Mouse (Mus musculus): Measurements from ENCODE around the gene Yod1. TPM values are rescaled to one million over a fixed set of nuclear protein-coding genes. Genes with fewer than 3 reads are reported as not detected.

The Yod1 gene
- polyA plus RNA-seq, 1 experiment from 2014 or later = 10.2 TPM

DNA sequence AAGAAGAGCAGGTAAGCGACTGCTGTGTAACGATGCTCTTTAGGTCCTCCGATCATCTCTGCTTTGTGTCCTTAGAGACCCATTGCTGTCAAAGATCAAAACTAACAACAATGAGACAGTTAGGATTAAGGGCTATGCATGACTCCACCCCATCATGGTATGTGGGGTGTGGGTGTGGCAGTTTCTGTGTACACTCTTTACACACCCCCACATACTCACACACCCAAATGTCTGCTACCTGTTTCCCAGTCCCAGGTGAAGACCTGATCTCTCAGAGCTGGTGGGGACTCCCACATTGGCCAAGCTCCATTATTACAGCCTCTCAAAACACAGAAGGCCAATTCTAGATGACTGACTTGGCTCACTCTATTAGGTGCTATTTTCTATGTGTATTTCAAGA lies 28.5 kb downstream of the Yod1 start:
- no peak overlapping the region for H3K9ac ChIP-seq
- peak; percentile 42; the same call in 1 of the 2 replicates for ATAC-seq
- no peaks in the 10 kb centered on the region for H3K27me3 ChIP-seq (replicated peaks)
- no peaks in the 10 kb centered on the region for H3K9me3 ChIP-seq
- no peaks in the 10 kb centered on the region for H3K36me3 ChIP-seq
- H3K4me3 ChIP-seq (replicated peaks) = no peak overlapping the region
- WGBS = 99% methylated on average over 3 of the region's 3 CpGs
- no peak overlapping the region for H3K4me2 ChIP-seq (replicated peaks)
- H3K27ac ChIP-seq = no peak overlapping the region
- H3K4me1 ChIP-seq (replicated peaks) = peaks cover 10% of the 10 kb centered on the region; the same call in 1 of the 2 replicates

DNA sequence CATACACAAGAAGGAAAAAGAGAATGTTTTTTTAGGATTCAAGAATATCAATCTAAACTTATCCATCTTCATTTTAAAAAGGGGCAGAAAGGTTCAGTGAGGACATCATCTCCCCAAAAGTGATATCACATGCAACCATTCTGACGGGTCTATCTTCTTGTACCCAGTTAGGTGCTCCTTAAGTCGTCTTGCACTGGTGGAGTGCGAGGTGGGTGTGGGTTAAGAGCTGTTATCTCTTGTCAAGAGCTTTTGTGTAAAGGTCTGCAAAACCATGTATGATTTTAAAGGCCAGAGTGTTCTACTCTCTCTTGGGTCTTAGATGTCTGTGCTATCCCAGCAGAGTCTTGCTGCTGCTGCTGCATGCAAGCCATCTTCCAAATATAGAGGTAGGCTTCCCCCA lies 29.7 kb downstream of the Yod1 start:
- Histone ChIP-seq H3K4me1 (replicated peaks) (no peaks in the 10 kb centered on the region; the same call in 1 of the 2 replicates), H3K27ac (no peak overlapping the region), H3K9ac (no peak overlapping the region), H3K36me3 (no peaks in the 10 kb centered on the region), H3K27me3 (replicated peaks) (no peaks in the 10 kb centered on the region), H3K4me2 (replicated peaks) (no peak overlapping the region), H3K4me3 (replicated peaks) (no peak overlapping the region), H3K9me3 (no peaks in the 10 kb centered on the region)
- no peak for ATAC-seq
- WGBS = 75% methylated on average over 3 of the region's 3 CpGs

DNA sequence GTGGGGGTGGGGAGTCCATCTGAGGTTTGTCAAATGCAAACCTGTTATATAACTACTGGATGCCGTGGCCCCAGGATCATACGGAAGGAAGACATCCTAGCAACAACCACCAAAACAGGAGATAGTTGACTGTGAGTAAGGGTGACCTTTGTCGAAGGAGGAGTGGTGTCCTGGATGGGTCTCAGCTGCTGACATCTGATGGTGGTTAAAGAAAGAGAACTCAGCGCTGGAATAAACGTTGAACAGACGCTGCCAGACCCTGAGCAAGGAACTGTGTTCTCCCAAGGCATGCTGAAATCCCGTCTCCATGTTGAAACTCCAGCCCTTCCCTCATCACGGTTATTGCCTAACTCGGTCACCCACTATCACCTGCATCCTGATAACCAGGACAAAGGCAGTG lies 42.6 kb downstream of the Yod1 start:
- H3K4me1 ChIP-seq (replicated peaks) = 0 out of 2 replicates have a peak, but pooled peaks cover 3% of the 10 kb centered on the region
- no peak overlapping the region for H3K27ac ChIP-seq
- H3K9ac ChIP-seq = no peak overlapping the region
- H3K4me2 ChIP-seq (replicated peaks) = no peak overlapping the region
- H3K36me3 ChIP-seq = no peaks in the 10 kb centered on the region
- no peaks in the 10 kb centered on the region for H3K27me3 ChIP-seq (replicated peaks)
- no peaks in the 10 kb centered on the region for H3K9me3 ChIP-seq
- no peak for ATAC-seq
- 47% methylated on average over 9 of the region's 9 CpGs for WGBS
- H3K4me3 ChIP-seq (replicated peaks) = no peak overlapping the region

DNA sequence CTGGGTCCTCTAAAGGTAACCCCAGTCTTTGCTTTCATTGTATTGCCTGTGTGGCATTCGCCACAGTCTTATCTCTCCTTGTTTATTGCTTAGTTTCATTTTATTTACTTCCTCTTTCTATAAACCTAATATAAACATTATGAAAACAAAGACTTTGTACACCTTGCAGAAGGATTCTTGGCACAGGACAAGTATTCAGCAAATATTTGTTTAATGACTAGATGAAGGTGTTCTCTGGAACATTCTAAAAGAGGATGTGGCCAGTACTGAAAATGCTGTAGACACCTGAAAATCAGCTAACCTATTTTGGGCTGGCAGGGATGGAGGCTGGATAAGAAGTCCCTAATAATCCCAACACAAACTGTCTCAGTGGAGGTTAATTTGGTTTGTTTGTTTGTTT lies 44.5 kb downstream of the Yod1 start:
- H3K4me2 ChIP-seq (replicated peaks) = no peak overlapping the region
- H3K36me3 ChIP-seq = no peaks in the 10 kb centered on the region
- no peak overlapping the region for H3K9ac ChIP-seq
- no peak for ATAC-seq
- H3K27me3 ChIP-seq (replicated peaks) = no peaks in the 10 kb centered on the region
- H3K4me3 ChIP-seq (replicated peaks) = no peak overlapping the region
- no peak overlapping the region for H3K27ac ChIP-seq
- no peaks in the 10 kb centered on the region for H3K9me3 ChIP-seq
- H3K4me1 ChIP-seq (replicated peaks) = 0 out of 2 replicates have a peak, but pooled peaks cover 3% of the 10 kb centered on the region
- 59% methylated on average over 1 of the region's 1 CpGs for WGBS

DNA sequence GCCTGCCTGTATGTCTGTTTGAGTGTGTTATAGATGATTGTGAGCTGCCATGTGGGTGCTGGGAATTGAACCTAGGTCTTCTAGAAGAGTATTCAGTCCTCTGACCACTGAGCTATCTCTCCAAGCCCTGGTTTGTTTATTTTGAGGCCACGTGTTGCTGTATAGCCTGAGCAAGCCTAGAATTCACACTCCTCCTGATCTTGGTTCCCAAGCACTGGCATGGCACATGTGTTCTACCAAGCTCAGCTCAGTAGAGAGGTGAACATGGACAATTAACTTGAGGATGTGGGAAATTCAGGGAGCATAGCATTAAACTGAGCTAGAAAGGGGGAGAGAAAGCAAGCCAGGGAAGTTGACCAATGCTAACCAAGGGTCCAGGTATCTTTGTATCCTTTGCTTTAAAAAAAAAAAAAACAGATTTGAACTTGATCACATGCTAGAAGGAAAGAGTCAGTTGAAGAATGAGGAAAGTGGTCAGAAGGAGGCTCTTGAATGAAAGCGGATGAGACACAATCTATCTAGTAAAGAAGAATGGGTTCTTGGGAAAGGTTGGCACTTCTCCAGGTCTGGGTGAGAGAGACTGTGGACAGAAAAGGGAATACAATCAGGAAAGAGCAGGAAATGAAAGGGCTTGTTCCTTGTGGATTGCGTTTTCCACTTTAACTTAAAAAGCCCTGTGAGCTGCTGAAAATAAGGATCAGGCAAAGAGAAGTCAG lies 45.1 kb downstream of the Yod1 start:
- Histone ChIP-seq H3K4me3 (replicated peaks) (no peak overlapping the region), H3K9ac (no peak overlapping the region), H3K4me2 (replicated peaks) (no peak overlapping the region), H3K9me3 (no peaks in the 10 kb centered on the region), H3K4me1 (replicated peaks) (0 out of 2 replicates have a peak, but pooled peaks cover 3% of the 10 kb centered on the region), H3K27ac (no peak overlapping the region), H3K36me3 (no peaks in the 10 kb centered on the region), H3K27me3 (replicated peaks) (no peaks in the 10 kb centered on the region)
- ATAC-seq = no peak
- 61% methylated on average over 3 of the region's 3 CpGs for WGBS

DNA sequence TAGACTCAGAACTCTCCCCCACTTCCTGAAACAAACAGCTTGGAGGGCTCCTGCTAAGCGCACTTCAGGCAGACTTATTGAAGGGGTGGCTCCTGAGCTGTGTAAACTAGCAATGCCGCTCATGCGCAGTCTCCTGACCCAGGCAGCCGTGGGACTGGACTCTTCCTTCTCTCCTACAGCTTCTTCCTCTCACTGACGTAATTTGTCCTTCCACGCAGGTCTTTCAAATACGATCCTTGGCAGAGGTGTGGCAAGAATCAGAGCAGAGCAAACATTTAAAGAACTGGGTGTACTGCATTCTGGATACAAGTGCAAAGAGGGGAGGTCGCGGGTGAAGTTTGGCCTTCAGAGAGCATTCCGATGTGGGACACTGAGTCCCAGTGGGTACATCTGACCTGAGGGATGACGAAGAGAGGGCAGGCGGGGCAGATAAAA lies 46.9 kb downstream of the Yod1 start:
- peak; percentile 91 for ATAC-seq
- Histone ChIP-seq H3K36me3 (no peaks in the 10 kb centered on the region), H3K27me3 (replicated peaks) (no peaks in the 10 kb centered on the region), H3K9me3 (no peaks in the 10 kb centered on the region), H3K4me1 (replicated peaks) (0 out of 2 replicates have a peak, but pooled peaks cover 3% of the 10 kb centered on the region), H3K4me2 (replicated peaks) (peak overlapping the region; percentile 41), H3K27ac (peak overlapping the region; percentile 49; the same call in 1 of the 2 replicates), H3K9ac (no peak overlapping the region), H3K4me3 (replicated peaks) (no peak overlapping the region)
- 54% methylated on average over 12 of the region's 12 CpGs for WGBS

DNA sequence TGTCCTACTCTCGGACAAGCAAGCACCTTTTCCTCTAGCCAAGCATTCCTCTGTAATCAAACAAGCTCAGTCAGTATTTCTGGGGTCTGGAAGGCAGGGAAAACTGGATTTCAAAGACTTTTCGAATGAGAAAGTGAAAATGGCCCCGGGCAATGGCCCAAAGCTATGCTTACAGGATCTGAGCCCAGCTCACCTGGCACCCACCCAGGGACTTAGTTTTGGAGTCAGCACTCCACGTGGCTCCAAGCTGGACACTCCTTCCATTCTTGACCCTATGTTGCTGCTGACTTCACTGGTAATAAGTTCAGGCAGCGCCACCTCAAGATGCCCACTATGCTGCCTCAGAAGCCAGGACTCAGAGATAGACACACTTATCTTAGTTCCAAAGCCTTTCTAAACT lies 49.9 kb downstream of the Yod1 start:
- H3K4me2 ChIP-seq (replicated peaks) = no peak overlapping the region
- H3K9ac ChIP-seq = no peak overlapping the region
- no peak for ATAC-seq
- no peaks in the 10 kb centered on the region for H3K36me3 ChIP-seq
- H3K27ac ChIP-seq = no peak overlapping the region
- WGBS = 84% methylated on average over 5 of the region's 5 CpGs
- 0 out of 2 replicates have a peak, but pooled peaks cover 3% of the 10 kb centered on the region for H3K4me1 ChIP-seq (replicated peaks)
- no peaks in the 10 kb centered on the region for H3K9me3 ChIP-seq
- no peak overlapping the region for H3K4me3 ChIP-seq (replicated peaks)
- no peaks in the 10 kb centered on the region for H3K27me3 ChIP-seq (replicated peaks)

DNA sequence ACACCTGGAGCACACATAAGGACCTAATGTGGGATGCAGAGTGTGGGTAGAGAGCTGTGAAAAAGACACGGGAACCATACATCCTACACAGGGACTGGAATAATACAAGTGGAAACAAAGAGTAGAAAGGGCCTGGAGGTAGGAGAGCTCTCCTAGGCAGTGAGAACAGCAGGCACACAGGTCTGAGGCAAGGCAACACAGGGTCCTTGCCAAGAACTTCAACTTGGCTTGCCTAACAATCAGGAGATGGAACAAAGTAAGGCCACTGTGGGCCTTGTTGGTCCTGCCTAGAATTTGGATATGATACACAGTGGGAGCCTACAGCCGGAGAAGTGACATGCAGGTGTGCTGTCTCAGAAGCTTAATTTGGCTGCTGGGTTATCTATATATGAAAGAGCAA lies 52.8 kb downstream of the Yod1 start:
- WGBS = 89% methylated on average over 2 of the region's 2 CpGs
- Histone ChIP-seq H3K27ac (no peak overlapping the region), H3K4me1 (replicated peaks) (no peaks in the 10 kb centered on the region), H3K9ac (no peak overlapping the region), H3K36me3 (no peaks in the 10 kb centered on the region), H3K4me3 (replicated peaks) (no peak overlapping the region), H3K27me3 (replicated peaks) (no peaks in the 10 kb centered on the region), H3K4me2 (replicated peaks) (no peak overlapping the region), H3K9me3 (no peaks in the 10 kb centered on the region)
- ATAC-seq = no peak

DNA sequence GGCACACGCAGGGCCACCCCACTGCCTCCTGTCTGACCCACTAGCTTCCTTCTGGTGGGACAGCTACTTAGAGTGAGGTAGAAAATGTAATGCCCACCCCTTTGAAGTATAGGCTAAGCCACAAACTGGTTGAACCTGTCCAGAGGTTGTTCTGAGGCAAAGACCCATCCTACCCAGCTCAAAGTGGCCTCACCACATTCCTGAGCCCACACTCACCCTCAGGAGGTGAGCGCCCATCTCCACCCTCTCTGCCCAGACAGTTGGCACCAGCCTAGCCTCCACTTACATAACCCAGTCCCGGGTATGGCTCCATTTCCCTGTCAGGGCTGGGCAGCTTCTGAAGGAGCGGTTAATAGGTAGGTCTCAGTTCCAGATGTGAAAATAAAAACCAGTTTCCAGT lies 53.4 kb downstream of the Yod1 start:
- H3K27ac ChIP-seq = no peak overlapping the region
- H3K4me3 ChIP-seq (replicated peaks) = no peak overlapping the region
- H3K9ac ChIP-seq = no peak overlapping the region
- WGBS = 69% methylated on average over 4 of the region's 4 CpGs
- H3K36me3 ChIP-seq = no peaks in the 10 kb centered on the region
- no peaks in the 10 kb centered on the region for H3K4me1 ChIP-seq (replicated peaks)
- H3K4me2 ChIP-seq (replicated peaks) = no peak overlapping the region
- no peaks in the 10 kb centered on the region for H3K9me3 ChIP-seq
- H3K27me3 ChIP-seq (replicated peaks) = no peaks in the 10 kb centered on the region
- ATAC-seq = peak; percentile 81

DNA sequence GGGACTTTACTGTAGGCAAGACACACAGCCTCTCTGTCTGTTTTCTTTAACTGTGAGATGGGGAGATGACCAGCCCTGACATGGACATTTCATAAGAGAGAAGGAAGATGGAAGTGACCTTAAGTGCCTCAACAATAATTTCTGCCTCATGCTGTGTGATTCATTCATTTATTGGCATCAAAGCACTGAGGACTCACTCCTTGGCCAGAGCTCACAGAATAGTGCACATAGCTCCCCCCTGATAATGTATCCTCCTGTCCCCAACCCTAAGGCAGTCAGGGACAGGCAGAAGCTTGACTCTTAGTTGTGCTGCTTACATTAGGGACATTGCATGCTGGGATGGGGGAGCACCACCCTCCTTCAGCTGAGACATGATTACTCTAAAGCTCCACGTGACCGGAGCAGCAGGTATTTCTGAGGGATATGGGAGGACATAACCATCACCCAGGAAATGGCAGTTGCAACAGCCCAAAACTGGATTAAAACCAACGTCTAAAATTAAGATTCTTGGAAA lies 53.9 kb downstream of the Yod1 start:
- Histone ChIP-seq H3K4me1 (replicated peaks) (no peaks in the 10 kb centered on the region), H3K4me3 (replicated peaks) (no peak overlapping the region), H3K36me3 (no peaks in the 10 kb centered on the region), H3K27me3 (replicated peaks) (no peaks in the 10 kb centered on the region), H3K27ac (no peak overlapping the region), H3K9ac (no peak overlapping the region), H3K4me2 (replicated peaks) (no peak overlapping the region), H3K9me3 (no peaks in the 10 kb centered on the region)
- 71% methylated on average over 3 of the region's 3 CpGs for WGBS
- ATAC-seq = no peak

Other genes starting within 250 kb of the Yod1 start
- gene Zp3r, start 87.7 kb upstream of the Yod1 start, polyA plus RNA-seq (2015; fragmentation: Nextera tagmentation; extraction: Ambion mirVana) = 0.10 TPM in 1 of 2 replicates, not detected in the other
- 2.4 and 2.6 TPM in 2 replicates for gene C4bp, start 55.7 kb upstream of the Yod1 start, polyA plus RNA-seq (2015; fragmentation: Nextera tagmentation; extraction: Ambion mirVana)
- gene Gm29427, start 1.5 kb upstream of the Yod1 start, polyA plus RNA-seq (2015; fragmentation: Nextera tagmentation; extraction: Ambion mirVana) = not detected in 2 replicates
- 10.8 and 11.2 TPM in 2 replicates for gene Pfkfb2, start 11.9 kb downstream of the Yod1 start, polyA plus RNA-seq (2015; fragmentation: Nextera tagmentation; extraction: Ambion mirVana)
- 58.1 and 62.2 TPM in 2 replicates for gene AA986860, start 14.6 kb downstream of the Yod1 start, polyA plus RNA-seq (2015; fragmentation: Nextera tagmentation; extraction: Ambion mirVana)
- 0.18 and 0.21 TPM in 2 replicates for gene Fcamr, start 83.6 kb downstream of the Yod1 start, polyA plus RNA-seq (2015; fragmentation: Nextera tagmentation; extraction: Ambion mirVana)
- gene Pigr, start 109.4 kb downstream of the Yod1 start, polyA plus RNA-seq (2015; fragmentation: Nextera tagmentation; extraction: Ambion mirVana) = 0.96 and 2.5 TPM in 2 replicates
- gene Fcmr, start 148.3 kb downstream of the Yod1 start, polyA plus RNA-seq (2015; fragmentation: Nextera tagmentation; extraction: Ambion mirVana) = 2.8 and 5.7 TPM in 2 replicates
- gene Il24, start 170.1 kb downstream of the Yod1 start, polyA plus RNA-seq (2015; fragmentation: Nextera tagmentation; extraction: Ambion mirVana) = not detected in 2 replicates
- not detected in 2 replicates for gene Il20, start 194.1 kb downstream of the Yod1 start, polyA plus RNA-seq (2015; fragmentation: Nextera tagmentation; extraction: Ambion mirVana)
- 0.20 and 0.33 TPM in 2 replicates for gene Il19, start 222.8 kb downstream of the Yod1 start, polyA plus RNA-seq (2015; fragmentation: Nextera tagmentation; extraction: Ambion mirVana)

All from intestine, embryonic 15.5 days (tissue).